Mouse (Mus musculus): Measurements from ENCODE around the gene Gm19345.

DNA sequence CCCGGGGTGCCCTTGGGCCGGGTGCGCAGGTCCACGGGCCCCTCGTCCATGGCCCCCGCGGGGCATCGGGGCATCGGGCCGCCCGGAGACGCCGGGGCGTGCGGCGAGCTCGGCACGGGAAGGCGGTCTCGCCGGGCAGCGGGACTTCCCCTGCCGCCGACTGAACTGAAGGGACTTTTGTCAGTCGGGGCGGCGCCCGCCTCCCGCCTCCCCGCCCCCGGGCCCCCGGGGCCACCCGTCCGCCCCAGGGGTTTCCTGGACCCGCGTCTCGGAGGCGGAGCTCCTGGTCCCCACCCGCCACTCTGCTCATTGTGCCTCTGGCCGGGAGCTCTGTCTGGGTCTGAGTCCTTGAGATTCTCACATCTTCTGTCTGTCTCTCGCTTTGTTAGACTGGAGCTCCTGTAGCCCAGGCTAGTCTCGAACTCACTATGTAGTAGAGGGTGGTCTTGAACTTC, 29.2 kb upstream of the Gm19345 start, which contains the start of gene Bcl3:
- TF ChIP-seq POLR2A (IDR thresholded peaks at IDR 0.05; ENCODE audit: extremely low read depth, insufficient read depth, low read length) (peak; percentile 69), CTCF (IDR thresholded peaks at IDR 0.05; ENCODE audit: low read depth, low read length) (no peak)

All from liver, adult 2 months (tissue).